Mouse (Mus musculus) erythroblast, embryonic 14.5 days (primary cell): Measurements from ENCODE around the gene Nectin2. TPM values are rescaled to one million over a fixed set of nuclear protein-coding genes. Genes with fewer than 3 reads are reported as not detected.

Experiments used
- H3K27me3 ChIP-seq: 2 replicates; pipeline ENCODE4 v1.6.1; 2012; ENCODE audit warnings: inconsistent platforms; ENCODE audit not compliant: control insufficient read depth
- H3K36me3 ChIP-seq: 2 replicates; pipeline ENCODE4 v1.6.1; 2012; ENCODE audit warnings: mild to moderate bottlenecking, inconsistent platforms; ENCODE audit not compliant: control insufficient read depth
- H3K4me1 ChIP-seq: 2 replicates; pipeline ENCODE4 v1.6.1; 2012; ENCODE audit warnings: inconsistent platforms; ENCODE audit not compliant: control insufficient read depth
- H3K4me3 ChIP-seq: replicated peaks from 2 replicates; pipeline ENCODE3; 2012; ENCODE audit warnings: moderate library complexity, mild to moderate bottlenecking, inconsistent platforms
- H3K9me3 ChIP-seq: 2 replicates; pipeline ENCODE4 v1.6.1; 2012; ENCODE audit warnings: low read length, inconsistent platforms, mixed read lengths; ENCODE audit not compliant: control insufficient read depth
- GATA1 ChIP-seq: IDR thresholded peaks from 2 replicates; pipeline ENCODE4 v1.6.1; 2012; ENCODE audit warnings: low read length, inconsistent platforms, mixed read lengths
- TAL1 ChIP-seq: IDR thresholded peaks from 3 replicates; pipeline ENCODE4 v1.6.1; 2012; ENCODE audit warnings: low read length, inconsistent platforms, mixed read lengths
- polyA plus RNA-seq: library from polyadenylated mRNA; stranded (reverse); fragments of >175 nt; gene quantifications from 2 replicates; pipeline ENCODE4 v1.2.3, GENCODE M21; 2012

Nectin2 gene
- polyA plus RNA-seq, 1 experiment = 0.15 TPM

GRCm38 (mm10) chr7:19755851-19756786 is 5.8 kb upstream of the Nectin2 start:
- Histone ChIP-seq H3K36me3 (no peaks in the 10 kb centered on the region), H3K27me3 (peaks cover 11% of the 10 kb centered on the region)
- TF ChIP-seq GATA1 (no peak), TAL1 (no peak)

GRCm38 (mm10) chr7:19755008-19755407 is 4.7 kb upstream of the Nectin2 start:
- peaks cover 10% of the 10 kb centered on the region for H3K4me1 ChIP-seq
- H3K27me3 ChIP-seq = peaks cover 11% of the 10 kb centered on the region
- no peak overlapping the region for H3K4me3 ChIP-seq
- H3K9me3 ChIP-seq = no peaks in the 10 kb centered on the region
- TF ChIP-seq TAL1 (no peak), GATA1 (no peak)
- no peaks in the 10 kb centered on the region for H3K36me3 ChIP-seq

More at GRCm38 (mm10) chr7:19755851-19756786, 5.8 kb upstream of the Nectin2 start:
- H3K9me3 ChIP-seq = no peaks in the 10 kb centered on the region
- H3K4me3 ChIP-seq = no peak overlapping the region
- H3K4me1 ChIP-seq = no peaks in the 10 kb centered on the region

- no peaks in the 10 kb centered on the region; the same call in 1 of the 2 replicates for H3K9me3 ChIP-seq
- H3K27me3 ChIP-seq = peaks cover 11% of the 10 kb centered on the region
- no peaks in the 10 kb centered on the region for H3K36me3 ChIP-seq
- H3K4me1 ChIP-seq = peaks cover 20% of the 10 kb centered on the region
- no peak overlapping the region for H3K4me3 ChIP-seq
- TF ChIP-seq TAL1 = no peak
- no peak for TF ChIP-seq GATA1
Measured at GRCm38 (mm10) chr7:19754065-19754464, 3.8 kb upstream of the Nectin2 start.

- H3K27me3 ChIP-seq = peaks cover 15% of the 10 kb centered on the region
- H3K36me3 ChIP-seq = no peaks in the 10 kb centered on the region
- H3K4me1 ChIP-seq = peaks cover 25% of the 10 kb centered on the region
- no peaks in the 10 kb centered on the region; the same call in 1 of the 2 replicates for H3K9me3 ChIP-seq
- TF ChIP-seq TAL1 (no peak), GATA1 (no peak)
- H3K4me3 ChIP-seq = no peak overlapping the region
Measured at GRCm38 (mm10) chr7:19753587-19753986, 3.3 kb upstream of the Nectin2 start.

GRCm38 (mm10) chr7:19752652-19753051 is 2.4 kb upstream of the Nectin2 start:
- H3K9me3 ChIP-seq = no peaks in the 10 kb centered on the region; the same call in 1 of the 2 replicates
- TF ChIP-seq TAL1 (no peak), GATA1 (no peak)
- H3K4me3 ChIP-seq = no peak overlapping the region
- H3K27me3 ChIP-seq = peaks cover 17% of the 10 kb centered on the region
- H3K4me1 ChIP-seq = peaks cover 34% of the 10 kb centered on the region
- no peaks in the 10 kb centered on the region for H3K36me3 ChIP-seq

DNA sequence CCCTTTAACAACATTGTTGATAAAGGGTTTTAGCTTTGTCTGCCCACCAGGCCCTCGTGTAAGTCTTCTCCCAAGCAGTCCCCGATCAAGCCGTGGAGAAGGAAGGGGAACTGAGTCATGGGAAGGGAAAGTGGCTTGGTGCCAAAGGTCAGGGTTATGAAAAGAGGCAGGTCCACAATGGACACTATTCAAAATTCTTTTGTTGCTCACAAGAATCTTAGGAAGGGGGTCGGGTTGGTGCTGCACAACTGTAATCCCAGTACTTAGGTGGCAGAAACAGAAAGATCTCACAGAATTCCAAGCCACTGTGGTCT is 744 bp upstream of the Nectin2 start:
- Histone ChIP-seq H3K36me3 (no peaks in the 10 kb centered on the region), H3K27me3 (peaks cover 13% of the 10 kb centered on the region), H3K4me3 (no peak overlapping the region), H3K4me1 (peaks cover 48% of the 10 kb centered on the region), H3K9me3 (no peaks in the 10 kb centered on the region; the same call in 1 of the 2 replicates)
- TF ChIP-seq GATA1 (no peak), TAL1 (no peak)

DNA sequence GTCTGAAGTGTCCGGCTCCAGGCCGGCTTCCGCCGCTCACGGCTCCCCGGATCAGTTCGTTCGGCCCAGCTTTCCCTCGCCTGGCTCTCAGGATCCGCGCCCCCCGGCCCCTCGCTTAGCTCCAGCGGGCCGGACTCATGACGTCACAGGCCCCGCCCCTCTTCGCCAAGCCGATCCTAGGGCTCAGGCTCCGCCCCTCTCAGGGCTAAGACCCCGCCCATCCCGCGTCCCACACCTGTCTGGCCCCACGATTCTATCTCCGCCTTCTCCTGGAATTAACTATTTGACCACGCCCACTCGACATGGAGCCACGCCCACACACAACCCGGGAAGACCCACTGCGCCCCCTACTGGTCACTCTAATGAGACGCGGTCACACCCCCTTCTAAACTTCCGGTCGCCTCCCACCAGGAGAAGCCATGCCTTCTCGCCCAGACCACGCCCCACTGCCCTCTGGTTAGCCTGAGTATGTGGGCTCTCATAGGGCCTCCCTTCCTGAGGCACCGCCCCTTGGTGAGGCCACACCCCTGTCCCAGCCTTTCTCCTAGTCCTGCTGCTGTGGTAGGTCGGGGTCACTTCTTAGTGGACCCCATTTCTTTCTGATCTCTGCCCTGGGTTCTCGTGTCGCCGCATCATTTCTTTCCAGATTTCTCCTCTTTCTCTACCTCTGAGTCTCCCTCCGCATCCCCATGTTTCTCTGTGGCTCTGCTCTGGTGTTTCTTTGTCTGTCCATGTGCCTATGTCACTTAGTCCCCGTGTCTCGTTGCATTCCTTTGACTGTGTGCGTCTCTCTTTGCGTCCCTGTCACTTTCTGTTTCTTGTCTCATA is 680 bp downstream of the Nectin2 start:
- Histone ChIP-seq H3K36me3 (no peaks in the 10 kb centered on the region; the same call in 1 of the 2 replicates), H3K27me3 (peaks cover 10% of the 10 kb centered on the region), H3K4me3 (peak overlapping the region; percentile 69), H3K9me3 (no peaks in the 10 kb centered on the region; the same call in 1 of the 2 replicates), H3K4me1 (peaks cover 51% of the 10 kb centered on the region)
- TF ChIP-seq TAL1 (no peak), GATA1 (no peak)

- TF ChIP-seq GATA1 (no peak), TAL1 (no peak)
- no peaks in the 10 kb centered on the region; the same call in 1 of the 2 replicates for H3K9me3 ChIP-seq
- peaks cover 54% of the 10 kb centered on the region for H3K4me1 ChIP-seq
- no peaks in the 10 kb centered on the region; the same call in 1 of the 2 replicates for H3K36me3 ChIP-seq
- peak overlapping the region; percentile 69 for H3K4me3 ChIP-seq
- H3K27me3 ChIP-seq = peaks cover 10% of the 10 kb centered on the region
Measured at GRCm38 (mm10) chr7:19748219-19749195, 1.8 kb downstream of the Nectin2 start.
